Mouse (Mus musculus) hindbrain, embryonic 12.5 days (tissue): ENCODE data around the gene Cryl1. TPM values are rescaled to one million over a fixed set of nuclear protein-coding genes. Genes with fewer than 3 reads are reported as not detected.

Source experiments
- ATAC-seq: fragments of 200-750 bp; cut with Nextera tagmentation; 2 replicates; pipeline ENCODE4 v1.8.0; 2017; ENCODE audit warnings: moderate TSS enrichment; ENCODE audit not compliant: low FRiP score
- H3K27ac ChIP-seq: fragments of 300-500 bp; sonication (generic); 2 replicates; pipeline ENCODE4 v1.5.1; 2016; ENCODE audit warnings: mild to moderate bottlenecking
- H3K27me3 ChIP-seq: fragments of 300-500 bp; sonication (generic); 2 replicates; pipeline ENCODE4 v1.6.1; 2016; ENCODE audit warnings: mild to moderate bottlenecking
- H3K36me3 ChIP-seq: fragments of 300-500 bp; sonication (generic); 2 replicates; pipeline ENCODE4 v1.6.1; 2016; ENCODE audit warnings: mild to moderate bottlenecking
- H3K4me1 ChIP-seq: fragments of 300-500 bp; sonication (generic); 2 replicates; pipeline ENCODE4 v1.6.1; 2016
- H3K4me2 ChIP-seq: fragments of 300-500 bp; sonication (generic); replicated peaks from 2 replicates; pipeline ENCODE4 v1.6.1; 2016; ENCODE audit warnings: mild to moderate bottlenecking
- H3K4me3 ChIP-seq: fragments of 300-500 bp; sonication (generic); 2 replicates; pipeline ENCODE4 v1.5.1; 2016; ENCODE audit warnings: mild to moderate bottlenecking
- H3K9ac ChIP-seq: fragments of 300-500 bp; sonication (generic); 2 replicates; pipeline ENCODE4 v1.6.1; 2016; ENCODE audit warnings: mild to moderate bottlenecking, moderate library complexity
- H3K9me3 ChIP-seq: fragments of 300-500 bp; sonication (generic); replicated peaks from 2 replicates; pipeline ENCODE4 v1.6.1; 2016; ENCODE audit warnings: mild to moderate bottlenecking
- WGBS: fragments of 180-500 bp; shearing (Covaris S2); methylation state at CpG from one replicate; pipeline ENCODE4 v1.1.7; 2016; 5-methylcytosine and 5-hydroxymethylcytosine counted together
- polyA plus RNA-seq: library from polyadenylated mRNA; unstranded; fragments of >200 nt; fragmentation: Nextera tagmentation; extraction: Ambion mirVana; gene quantifications from 2 replicates; pipeline ENCODE4 v1.2.1, GENCODE M21; 2016

The Cryl1 gene
- polyA plus RNA-seq, 1 experiment from 2014 or later, result 10.4 TPM

- H3K27ac ChIP-seq, result no peak overlapping the region
- no peak overlapping the region for H3K9ac ChIP-seq
- no peaks in the 10 kb centered on the region for H3K9me3 ChIP-seq
- H3K4me2 ChIP-seq, result no peak overlapping the region
- H3K4me3 ChIP-seq, result no peak overlapping the region
- H3K4me1 ChIP-seq, result no peaks in the 10 kb centered on the region
- no peaks in the 10 kb centered on the region for H3K27me3 ChIP-seq
- 89% methylated on average over 8 of the region's 8 CpGs for WGBS
- ATAC-seq, result no peak
- no peaks in the 10 kb centered on the region for H3K36me3 ChIP-seq
Measured at GRCm38 (mm10) chr14:57259341-57259740, 139.0 kb downstream of the Cryl1 start.

DNA sequence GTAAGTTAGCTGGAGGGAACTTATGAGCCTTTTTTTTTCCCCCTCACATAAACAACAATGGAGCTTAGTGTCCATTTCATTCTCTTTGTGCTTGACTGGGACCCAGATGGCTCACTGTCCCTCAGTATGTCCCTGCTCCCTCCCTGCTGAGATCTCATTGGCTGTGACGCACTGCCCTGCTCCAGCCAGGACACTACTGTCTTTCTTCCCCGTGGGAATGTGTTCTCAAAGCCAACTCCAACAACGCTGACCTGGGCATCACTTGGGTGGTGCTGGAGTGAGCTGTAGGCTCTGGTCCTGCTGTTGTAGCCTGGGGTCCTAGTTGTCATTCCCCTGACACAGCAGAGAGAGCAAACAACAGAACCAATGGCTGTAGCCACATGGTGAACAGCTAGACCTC, 149.7 kb downstream of the Cryl1 start:
- ATAC-seq, result no peak
- Histone ChIP-seq H3K4me2 (no peak overlapping the region), H3K9ac (no peak overlapping the region), H3K27ac (no peak overlapping the region), H3K9me3 (no peaks in the 10 kb centered on the region), H3K27me3 (no peaks in the 10 kb centered on the region), H3K36me3 (no peaks in the 10 kb centered on the region), H3K4me3 (no peak overlapping the region), H3K4me1 (no peaks in the 10 kb centered on the region)
- WGBS, result 57% methylated on average over 3 of the region's 3 CpGs

DNA sequence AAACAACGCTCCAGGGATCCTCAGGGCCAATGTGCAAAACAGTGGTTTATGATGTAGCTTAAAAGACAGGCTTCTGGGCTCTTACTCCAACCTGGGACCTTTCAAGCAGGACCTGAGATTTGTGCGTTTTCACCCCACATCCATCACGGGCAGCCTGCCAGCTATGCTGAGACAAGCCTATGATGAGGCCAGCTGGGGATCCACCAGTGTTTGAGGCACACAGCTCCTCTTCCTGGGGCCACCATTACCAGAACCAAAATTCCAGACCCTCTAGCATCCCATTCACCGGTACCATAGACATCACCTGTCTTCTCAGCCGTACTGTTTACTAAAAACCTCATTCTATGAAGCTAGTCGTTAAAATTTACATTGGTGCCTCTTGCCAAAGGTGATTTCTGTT, 151.8 kb downstream of the Cryl1 start:
- ATAC-seq, result no peak
- Histone ChIP-seq H3K9ac (no peak overlapping the region), H3K4me2 (no peak overlapping the region), H3K36me3 (no peaks in the 10 kb centered on the region), H3K9me3 (no peaks in the 10 kb centered on the region), H3K4me3 (no peak overlapping the region), H3K27ac (no peak overlapping the region), H3K27me3 (no peaks in the 10 kb centered on the region), H3K4me1 (no peaks in the 10 kb centered on the region)
- WGBS, result 76% methylated on average over 6 of the region's 6 CpGs

DNA sequence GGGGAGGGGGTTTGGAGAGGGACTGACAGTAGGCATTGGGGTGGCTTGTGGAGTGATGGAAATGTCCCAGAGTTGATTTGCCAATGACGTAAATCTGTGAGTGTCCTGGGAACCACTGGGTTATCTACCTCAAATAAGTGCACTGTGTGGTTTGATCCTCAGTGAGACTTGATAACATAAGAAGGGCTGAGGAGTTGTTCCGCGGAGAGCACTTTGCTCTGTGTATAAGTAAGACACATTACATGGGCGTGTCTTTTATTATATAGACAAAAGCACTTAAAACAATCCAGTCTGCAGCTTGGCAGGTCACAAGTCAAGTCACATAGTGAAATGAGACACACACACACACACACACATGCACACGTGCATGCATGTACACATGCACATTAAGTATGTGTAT, 155.4 kb downstream of the Cryl1 start:
- WGBS, result 86% methylated on average over 5 of the region's 5 CpGs

DNA sequence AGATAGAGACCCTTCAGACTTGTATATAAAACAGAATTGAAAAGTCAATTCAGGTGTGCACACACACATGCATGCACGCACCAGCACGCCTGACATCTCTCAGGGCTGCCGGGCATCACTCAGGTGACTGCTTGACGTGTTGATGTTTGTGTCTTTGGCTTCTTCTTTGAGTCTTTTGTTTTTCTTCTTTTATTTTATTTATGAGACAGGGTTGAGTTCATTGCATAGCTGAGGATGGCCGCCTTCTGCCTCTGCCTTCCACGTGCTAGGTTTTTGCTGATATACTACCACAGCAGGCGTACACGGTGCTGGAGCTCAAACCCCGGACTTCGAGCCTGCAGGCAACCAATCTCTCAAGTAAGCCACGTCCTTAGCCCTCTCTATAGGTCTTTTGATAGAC, 163.1 kb downstream of the Cryl1 start:
- no peaks in the 10 kb centered on the region for H3K36me3 ChIP-seq
- H3K27ac ChIP-seq, result no peak overlapping the region
- no peak for ATAC-seq
- no peak overlapping the region for H3K4me3 ChIP-seq
- no peak overlapping the region for H3K4me2 ChIP-seq
- 80% methylated on average over 11 of the region's 11 CpGs for WGBS
- H3K4me1 ChIP-seq, result no peaks in the 10 kb centered on the region
- no peaks in the 10 kb centered on the region for H3K27me3 ChIP-seq
- no peak overlapping the region for H3K9ac ChIP-seq
- H3K9me3 ChIP-seq, result no peaks in the 10 kb centered on the region

More for the DNA sequence above, 155.4 kb downstream of the Cryl1 start:
- Histone ChIP-seq H3K4me2 (no peak overlapping the region), H3K36me3 (no peaks in the 10 kb centered on the region), H3K9me3 (no peaks in the 10 kb centered on the region), H3K27ac (no peak overlapping the region), H3K4me3 (no peak overlapping the region), H3K4me1 (no peaks in the 10 kb centered on the region), H3K27me3 (no peaks in the 10 kb centered on the region), H3K9ac (no peak overlapping the region)
- ATAC-seq, result no peak

DNA sequence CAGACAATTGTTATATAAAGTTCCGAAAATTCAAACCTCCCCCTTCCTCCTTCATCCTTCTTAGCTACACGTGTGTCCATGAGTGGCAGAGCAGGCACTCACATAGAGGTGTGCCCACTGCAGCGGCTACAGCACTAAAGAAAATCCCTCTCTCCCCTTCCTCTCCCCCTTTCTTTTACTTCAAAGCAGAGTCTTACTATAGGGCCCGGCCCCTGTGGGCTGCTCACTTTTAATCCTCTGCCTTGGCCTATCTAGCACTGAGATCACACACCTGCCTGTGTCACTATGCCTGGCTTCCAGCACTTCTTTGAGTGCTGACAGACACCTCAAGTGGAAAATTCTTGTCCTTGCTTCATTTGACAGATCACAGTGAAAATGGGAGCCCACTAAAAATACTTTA, 163.6 kb downstream of the Cryl1 start:
- 11% methylated on average over 4 of the region's 4 CpGs for whole genome bisulfite sequencing
- Histone ChIP-seq H3K9ac (no peak overlapping the region), H3K36me3 (no peaks in the 10 kb centered on the region), H3K4me2 (no peak overlapping the region), H3K4me3 (no peak overlapping the region), H3K4me1 (no peaks in the 10 kb centered on the region), H3K9me3 (no peaks in the 10 kb centered on the region), H3K27me3 (no peaks in the 10 kb centered on the region), H3K27ac (no peak overlapping the region)
- no peak for ATAC-seq

- Histone ChIP-seq H3K9me3 (no peaks in the 10 kb centered on the region), H3K27ac (no peak overlapping the region), H3K4me2 (no peak overlapping the region), H3K9ac (no peak overlapping the region), H3K36me3 (no peaks in the 10 kb centered on the region), H3K4me3 (no peak overlapping the region), H3K27me3 (no peaks in the 10 kb centered on the region), H3K4me1 (no peaks in the 10 kb centered on the region)
- no peak for ATAC-seq
- WGBS, result 75% methylated on average over 6 of the region's 6 CpGs
Measured at GRCm38 (mm10) chr14:57230264-57231015, 167.9 kb downstream of the Cryl1 start.

Other genes with a start within 250 kb of the Cryl1 start
- 18.2 TPM in 2 replicates for gene Ift88, start 25.5 kb upstream of the Cryl1 start, polyA plus RNA-seq
- 4.6 and 4.8 TPM in 2 replicates for gene Il17d, start 126.2 kb upstream of the Cryl1 start, polyA plus RNA-seq
- 65.6 and 80.2 TPM in 2 replicates for gene Eef1akmt1, start 173.1 kb upstream of the Cryl1 start, polyA plus RNA-seq